Mouse (Mus musculus) heart, embryonic 10.5 days (tissue): ENCODE results near the gene Sc5d. TPM values are rescaled to one million over a fixed set of nuclear protein-coding genes. Genes with fewer than 3 reads are reported as not detected.
A peak's percentile ranks its signal among the peaks of the same experiment; 100 is the strongest.

ENCODE experiments used
- DNase-seq: peaks from one replicate; pipeline ENCODE4 v3.0.0-alpha.2; 2017; ENCODE audit warnings: low spot score
- H3K27ac ChIP-seq: fragments of 300-500 bp; sonication (generic); 2 replicates; pipeline ENCODE4 v1.5.1; 2016; ENCODE audit warnings: mild to moderate bottlenecking
- H3K27me3 ChIP-seq: fragments of 300-500 bp; sonication (generic); 2 replicates; pipeline ENCODE4 v1.6.1; 2016; ENCODE audit warnings: mild to moderate bottlenecking; ENCODE audit not compliant: poor library complexity, insufficient read depth, severe bottlenecking
- H3K36me3 ChIP-seq: fragments of 300-500 bp; sonication (generic); 2 replicates; pipeline ENCODE4 v1.6.1; 2016; ENCODE audit warnings: mild to moderate bottlenecking, moderate library complexity
- H3K4me1 ChIP-seq: fragments of 300-500 bp; sonication (generic); 2 replicates; pipeline ENCODE4 v1.6.1; 2016; ENCODE audit warnings: mild to moderate bottlenecking
- H3K4me3 ChIP-seq: fragments of 300-500 bp; sonication (generic); 2 replicates; pipeline ENCODE4 v1.5.1; 2016; ENCODE audit warnings: mild to moderate bottlenecking, moderate library complexity
- H3K9me3 ChIP-seq: fragments of 300-500 bp; sonication (generic); 2 replicates; pipeline ENCODE4 v1.6.1; 2016; ENCODE audit warnings: mild to moderate bottlenecking, moderate library complexity
- WGBS: fragments of 180-500 bp; shearing (Covaris S2); methylation state at CpG from one replicate; pipeline ENCODE4 v1.1.7; 2016; 5-methylcytosine and 5-hydroxymethylcytosine counted together
- polyA plus RNA-seq: library from polyadenylated mRNA; unstranded; fragments of >200 nt; fragmentation: Nextera tagmentation; extraction: Ambion mirVana; gene quantifications from 2 replicates; pipeline ENCODE4 v1.2.1, GENCODE M21; 2016

Gene Sc5d
- polyA plus RNA-seq, 1 experiment from 2014 or later, result 58.1 TPM

GRCm38 (mm10) chr9:42275027-42275760 lies 11.1 kb upstream of the Sc5d start:
- no peaks in the 10 kb centered on the region for H3K9me3 ChIP-seq
- no peaks in the 10 kb centered on the region for H3K27me3 ChIP-seq
- no peak overlapping the region for H3K4me3 ChIP-seq
- H3K36me3 ChIP-seq, result no peaks in the 10 kb centered on the region
- DNase-seq, result peak; percentile 66
- H3K27ac ChIP-seq, result no peak overlapping the region
- WGBS, result 55% methylated on average over 13 of the region's 13 CpGs
- no peaks in the 10 kb centered on the region for H3K4me1 ChIP-seq

- Histone ChIP-seq H3K9me3 (no peaks in the 10 kb centered on the region), H3K27me3 (no peaks in the 10 kb centered on the region), H3K27ac (no peak overlapping the region), H3K4me3 (no peak overlapping the region), H3K4me1 (no peaks in the 10 kb centered on the region), H3K36me3 (no peaks in the 10 kb centered on the region)
- WGBS, result 86% methylated on average over 6 of the region's 6 CpGs
- DNase-seq, result peak; percentile 24
These were observed 9.7 kb upstream of the Sc5d start for GRCm38 (mm10) chr9:42273682-42274296.

- no peaks in the 10 kb centered on the region for H3K4me1 ChIP-seq
- WGBS, result 76% methylated on average over 3 of the region's 3 CpGs
- peak; percentile 53 for DNase-seq
- H3K36me3 ChIP-seq, result no peaks in the 10 kb centered on the region
- no peaks in the 10 kb centered on the region for H3K27me3 ChIP-seq
- H3K27ac ChIP-seq, result no peak overlapping the region
- no peak overlapping the region for H3K4me3 ChIP-seq
- no peaks in the 10 kb centered on the region for H3K9me3 ChIP-seq
These were observed 9.1 kb upstream of the Sc5d start for GRCm38 (mm10) chr9:42273174-42273573.

GRCm38 (mm10) chr9:42272690-42273089 lies 8.6 kb upstream of the Sc5d start:
- H3K27me3 ChIP-seq, result no peaks in the 10 kb centered on the region
- no peak overlapping the region for H3K27ac ChIP-seq
- 52% methylated on average over 4 of the region's 4 CpGs for WGBS
- DNase-seq, result peak; percentile 51
- H3K4me3 ChIP-seq, result no peak overlapping the region
- H3K36me3 ChIP-seq, result no peaks in the 10 kb centered on the region
- no peaks in the 10 kb centered on the region for H3K9me3 ChIP-seq
- H3K4me1 ChIP-seq, result no peaks in the 10 kb centered on the region

GRCm38 (mm10) chr9:42271456-42271855 lies 7.4 kb upstream of the Sc5d start:
- WGBS, result 82% methylated on average over 5 of the region's 5 CpGs
- Histone ChIP-seq H3K27me3 (no peaks in the 10 kb centered on the region), H3K27ac (no peak overlapping the region), H3K4me1 (no peaks in the 10 kb centered on the region), H3K9me3 (no peaks in the 10 kb centered on the region), H3K4me3 (no peak overlapping the region), H3K36me3 (no peaks in the 10 kb centered on the region)
- no peak for DNase-seq

- WGBS, result 94% methylated on average over 3 of the region's 3 CpGs
- Histone ChIP-seq H3K9me3 (no peaks in the 10 kb centered on the region), H3K27ac (no peak overlapping the region), H3K36me3 (no peaks in the 10 kb centered on the region), H3K4me1 (no peaks in the 10 kb centered on the region), H3K27me3 (no peaks in the 10 kb centered on the region), H3K4me3 (no peak overlapping the region)
- DNase-seq, result no peak
These were observed 6.6 kb upstream of the Sc5d start for GRCm38 (mm10) chr9:42270617-42271016.

GRCm38 (mm10) chr9:42270081-42270480 lies 6.0 kb upstream of the Sc5d start:
- no peak for DNase-seq
- no peaks in the 10 kb centered on the region for H3K9me3 ChIP-seq
- WGBS, result 87% methylated on average over 5 of the region's 5 CpGs

GRCm38 (mm10) chr9:42268371-42268770 lies 4.3 kb upstream of the Sc5d start:
- no peaks in the 10 kb centered on the region for H3K27me3 ChIP-seq
- 77% methylated on average over 5 of the region's 5 CpGs for WGBS
- no peak overlapping the region for H3K4me3 ChIP-seq
- peaks cover 1% of the 10 kb centered on the region; the same call in 1 of the 2 replicates for H3K4me1 ChIP-seq
- DNase-seq, result no peak
- no peaks in the 10 kb centered on the region for H3K36me3 ChIP-seq
- no peaks in the 10 kb centered on the region for H3K9me3 ChIP-seq
- no peak overlapping the region for H3K27ac ChIP-seq

More at GRCm38 (mm10) chr9:42270081-42270480, 6.0 kb upstream of the Sc5d start:
- H3K27me3 ChIP-seq, result no peaks in the 10 kb centered on the region
- no peaks in the 10 kb centered on the region for H3K36me3 ChIP-seq
- no peaks in the 10 kb centered on the region for H3K4me1 ChIP-seq
- H3K27ac ChIP-seq, result no peak overlapping the region
- H3K4me3 ChIP-seq, result no peak overlapping the region

- no peaks in the 10 kb centered on the region for H3K9me3 ChIP-seq
These were observed 1.3 kb upstream of the Sc5d start for GRCm38 (mm10) chr9:42265309-42265708.

GRCm38 (mm10) chr9:42263709-42264111 lies 346 bp downstream of the Sc5d start:
- peak; percentile 77 for DNase-seq
- Histone ChIP-seq H3K4me1 (peaks cover 5% of the 10 kb centered on the region; the same call in 1 of the 2 replicates), H3K9me3 (no peaks in the 10 kb centered on the region), H3K36me3 (peaks cover 23% of the 10 kb centered on the region), H3K4me3 (peak overlapping the region; percentile 94), H3K27me3 (no peaks in the 10 kb centered on the region), H3K27ac (peak overlapping the region; percentile 93)
- 1% methylated on average over 18 of the region's 18 CpGs for WGBS

More at GRCm38 (mm10) chr9:42265309-42265708, 1.3 kb upstream of the Sc5d start:
- Histone ChIP-seq H3K36me3 (0 out of 2 replicates have a peak, but pooled peaks cover 10% of the 10 kb centered on the region), H3K4me1 (peaks cover 5% of the 10 kb centered on the region; the same call in 1 of the 2 replicates), H3K4me3 (no peak overlapping the region), H3K27ac (no peak overlapping the region), H3K27me3 (no peaks in the 10 kb centered on the region)
- 91% methylated on average over 4 of the region's 4 CpGs for WGBS
- DNase-seq, result no peak

GRCm38 (mm10) chr9:42260481-42260880 lies 3.6 kb downstream of the Sc5d start:
- Histone ChIP-seq H3K27ac (no peak overlapping the region), H3K4me3 (no peak overlapping the region), H3K36me3 (peaks cover 55% of the 10 kb centered on the region), H3K4me1 (peaks cover 5% of the 10 kb centered on the region; the same call in 1 of the 2 replicates), H3K9me3 (no peaks in the 10 kb centered on the region), H3K27me3 (no peaks in the 10 kb centered on the region)
- WGBS, result 87% methylated on average over 5 of the region's 5 CpGs
- DNase-seq, result no peak

- H3K27me3 ChIP-seq, result no peaks in the 10 kb centered on the region
- H3K9me3 ChIP-seq, result no peaks in the 10 kb centered on the region
- no peak overlapping the region for H3K27ac ChIP-seq
- no peak overlapping the region for H3K4me3 ChIP-seq
- H3K36me3 ChIP-seq, result peaks cover 8% of the 10 kb centered on the region
- 71% methylated on average over 6 of the region's 6 CpGs for WGBS
- H3K4me1 ChIP-seq, result peaks cover 7% of the 10 kb centered on the region; the same call in 1 of the 2 replicates
- no peak for DNase-seq
These were observed 14.9 kb downstream of the Sc5d start for GRCm38 (mm10) chr9:42249112-42249511.

GRCm38 (mm10) chr9:42246688-42247087 lies 17.4 kb downstream of the Sc5d start:
- WGBS, result 78% methylated on average over 6 of the region's 6 CpGs
- no peak for DNase-seq
- peaks cover 3% of the 10 kb centered on the region; the same call in 1 of the 2 replicates for H3K4me1 ChIP-seq

More at GRCm38 (mm10) chr9:42246688-42247087, 17.4 kb downstream of the Sc5d start:
- H3K27ac ChIP-seq, result no peak overlapping the region
- H3K27me3 ChIP-seq, result no peaks in the 10 kb centered on the region
- 0 out of 2 replicates have a peak, but pooled peaks cover 3% of the 10 kb centered on the region for H3K36me3 ChIP-seq
- H3K4me3 ChIP-seq, result no peak overlapping the region
- no peaks in the 10 kb centered on the region for H3K9me3 ChIP-seq
